Mouse (Mus musculus): ENCODE results near the gene Prr12. TPM values are rescaled to one million over a fixed set of nuclear protein-coding genes. Genes with fewer than 3 reads are reported as not detected.
A peak's percentile ranks its signal among the peaks of the same experiment; 100 is the strongest.

Prr12 gene
- polyA plus RNA-seq, 1 experiment from 2014 or later, result 15.0 TPM

DNA sequence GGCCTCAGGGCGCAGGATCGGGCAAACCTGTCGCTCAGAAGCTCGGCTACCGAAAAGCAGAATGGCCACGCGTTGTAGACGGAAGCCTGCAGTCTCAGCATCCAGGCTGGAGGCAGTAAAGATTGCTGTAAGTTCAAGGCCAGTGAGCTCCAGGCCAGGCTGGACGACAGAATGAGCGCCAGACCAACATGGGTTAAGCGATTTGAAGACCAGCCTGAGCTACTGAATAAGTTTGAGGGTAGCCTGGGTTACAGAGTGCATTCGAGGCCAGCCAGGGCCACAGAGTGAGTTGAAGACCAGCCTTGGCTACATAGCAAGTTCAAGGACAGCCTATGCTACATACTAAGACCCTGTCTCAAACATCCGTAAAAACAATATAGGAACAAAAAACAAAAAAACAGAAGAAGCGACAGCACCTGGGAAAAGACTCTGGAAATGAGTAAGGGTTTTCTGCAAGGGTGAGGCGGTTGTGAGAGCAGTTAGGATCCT lies 54.7 kb downstream of the Prr12 start:
- 4% methylated on average over 15 of the region's 15 CpGs for WGBS
- Histone ChIP-seq H3K9me3 (ENCODE audit: control insufficient read depth, low read length) (no peaks in the 10 kb centered on the region), H3K9ac (ENCODE audit: low read length) (peak overlapping the region; percentile 86), H3K4me3 (ENCODE audit: low read depth, low read length) (peak overlapping the region; percentile 84), H3K4me2 (ENCODE audit: low read length) (peak overlapping the region; percentile 96), H3K27ac (ENCODE audit: low read depth) (peak overlapping the region; percentile 86), H3K27me3 (replicated peaks; ENCODE audit: control insufficient read depth, insufficient read depth, low read length) (no peaks in the 10 kb centered on the region), H3K4me1 (replicated peaks; ENCODE audit: control insufficient read depth, insufficient read depth, low read length) (peaks cover 18% of the 10 kb centered on the region), H3K36me3 (ENCODE audit: control insufficient read depth, insufficient read depth, low read length) (peaks cover 65% of the 10 kb centered on the region)
- DNase-seq (ENCODE audit: low spot score) (no peak), ATAC-seq (replicated peaks; ENCODE audit: low FRiP score, low TSS enrichment, low read depth) (peak; percentile 4; the same call in 1 of the 2 replicates)

DNA sequence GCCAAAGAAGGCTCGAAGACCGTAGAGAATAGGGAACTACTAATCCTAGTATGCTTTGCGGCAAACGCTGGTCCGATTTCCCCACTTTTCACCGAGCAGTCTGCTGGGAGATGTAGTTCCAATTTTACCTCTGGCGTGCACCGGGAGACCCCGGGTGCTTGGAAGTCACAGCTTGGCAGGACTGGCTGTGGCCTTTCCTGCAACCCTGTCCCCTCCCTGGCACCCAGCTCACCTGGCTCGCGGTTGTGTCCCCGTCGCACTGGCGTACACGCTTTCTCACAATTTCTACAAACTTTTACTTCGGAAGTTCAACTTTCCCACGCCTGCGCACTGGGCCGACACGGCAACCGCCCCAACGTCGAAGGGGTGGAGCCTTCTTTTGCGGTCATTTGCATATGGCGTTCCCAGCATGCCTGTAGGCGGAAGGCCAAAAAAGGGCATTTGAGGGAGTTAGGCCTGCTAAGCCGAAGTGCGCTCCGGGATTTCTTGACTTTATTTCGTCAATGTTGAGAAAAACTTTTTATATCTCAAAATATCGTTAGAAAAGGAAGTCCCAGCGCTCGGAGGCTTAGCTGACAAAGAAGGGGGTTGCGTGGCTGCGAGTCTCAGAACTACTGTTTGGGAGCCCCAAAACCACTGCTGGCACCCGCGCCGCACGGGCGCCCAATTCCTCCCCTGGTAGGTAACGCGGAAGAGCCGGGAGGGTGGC lies 55.3 kb downstream of the Prr12 start, which contains the start of gene Irf3:
TSS of gene Irf3 (plus strand) at position 418 of the 709 bp plus-strand sequence.
- H3K36me3 ChIP-seq (ENCODE audit: control insufficient read depth, insufficient read depth, low read length), result peaks cover 63% of the 10 kb centered on the region
- ATAC-seq (replicated peaks; ENCODE audit: low FRiP score, low TSS enrichment, low read depth), result peak; percentile 89

DNA sequence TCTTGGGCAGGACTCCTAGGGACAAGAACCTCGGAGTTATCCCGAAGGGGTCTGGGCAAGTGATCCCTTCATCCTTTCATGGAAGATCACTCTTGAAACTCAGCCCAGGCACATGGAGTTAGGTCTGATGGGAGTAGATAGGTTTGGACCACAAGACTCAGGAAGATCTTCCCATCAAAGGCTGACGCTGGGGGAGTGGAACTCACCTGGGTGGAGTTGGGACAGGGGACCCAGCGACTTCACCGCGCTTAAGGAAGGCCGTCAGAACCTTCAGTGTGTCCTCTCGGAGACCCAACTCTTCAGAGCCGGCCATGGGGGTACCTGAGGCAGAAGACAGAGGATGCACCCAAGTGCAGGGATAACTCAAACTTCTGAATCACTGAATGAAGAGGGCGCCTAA lies 56.0 kb downstream of the Prr12 start:
- ATAC-seq (replicated peaks; ENCODE audit: low FRiP score, low TSS enrichment, low read depth) (no peak), DNase-seq (ENCODE audit: low spot score) (no peak)
- H3K4me2 ChIP-seq (ENCODE audit: low read length), result peak overlapping the region; percentile 96
- peaks cover 18% of the 10 kb centered on the region for H3K4me1 ChIP-seq (replicated peaks; ENCODE audit: control insufficient read depth, insufficient read depth, low read length)
- H3K27ac ChIP-seq (ENCODE audit: low read depth), result peak overlapping the region; percentile 86; the same call in 1 of the 2 replicates
- peaks cover 63% of the 10 kb centered on the region for H3K36me3 ChIP-seq (ENCODE audit: control insufficient read depth, insufficient read depth, low read length)
- 10% methylated on average over 10 of the region's 10 CpGs for WGBS
- H3K9ac ChIP-seq (ENCODE audit: low read length), result peak overlapping the region; percentile 86
- no peaks in the 10 kb centered on the region for H3K9me3 ChIP-seq (ENCODE audit: control insufficient read depth, low read length)
- peak overlapping the region; percentile 84 for H3K4me3 ChIP-seq (ENCODE audit: low read depth, low read length)
- no peaks in the 10 kb centered on the region for H3K27me3 ChIP-seq (replicated peaks; ENCODE audit: control insufficient read depth, insufficient read depth, low read length)

More for the DNA sequence above, 55.3 kb downstream of the Prr12 start, which contains the start of gene Irf3:
- Histone ChIP-seq H3K4me2 (ENCODE audit: low read length) (peak within 1 kb of the TSS; percentile 96), H3K27ac (ENCODE audit: low read depth) (peak within 1 kb of the TSS; percentile 86), H3K27me3 (replicated peaks; ENCODE audit: control insufficient read depth, insufficient read depth, low read length) (no peaks in the 10 kb centered on the region), H3K9ac (ENCODE audit: low read length) (peak within 1 kb of the TSS; percentile 86), H3K4me3 (ENCODE audit: low read depth, low read length) (peak within 1 kb of the TSS; percentile 84), H3K4me1 (replicated peaks; ENCODE audit: control insufficient read depth, insufficient read depth, low read length) (peaks cover 18% of the 10 kb centered on the region), H3K9me3 (ENCODE audit: control insufficient read depth, low read length) (no peaks in the 10 kb centered on the region)
- WGBS, result under 1% methylated on average over 43 of the region's 43 CpGs
- peak; percentile 98 for DNase-seq (ENCODE audit: low spot score)

DNA sequence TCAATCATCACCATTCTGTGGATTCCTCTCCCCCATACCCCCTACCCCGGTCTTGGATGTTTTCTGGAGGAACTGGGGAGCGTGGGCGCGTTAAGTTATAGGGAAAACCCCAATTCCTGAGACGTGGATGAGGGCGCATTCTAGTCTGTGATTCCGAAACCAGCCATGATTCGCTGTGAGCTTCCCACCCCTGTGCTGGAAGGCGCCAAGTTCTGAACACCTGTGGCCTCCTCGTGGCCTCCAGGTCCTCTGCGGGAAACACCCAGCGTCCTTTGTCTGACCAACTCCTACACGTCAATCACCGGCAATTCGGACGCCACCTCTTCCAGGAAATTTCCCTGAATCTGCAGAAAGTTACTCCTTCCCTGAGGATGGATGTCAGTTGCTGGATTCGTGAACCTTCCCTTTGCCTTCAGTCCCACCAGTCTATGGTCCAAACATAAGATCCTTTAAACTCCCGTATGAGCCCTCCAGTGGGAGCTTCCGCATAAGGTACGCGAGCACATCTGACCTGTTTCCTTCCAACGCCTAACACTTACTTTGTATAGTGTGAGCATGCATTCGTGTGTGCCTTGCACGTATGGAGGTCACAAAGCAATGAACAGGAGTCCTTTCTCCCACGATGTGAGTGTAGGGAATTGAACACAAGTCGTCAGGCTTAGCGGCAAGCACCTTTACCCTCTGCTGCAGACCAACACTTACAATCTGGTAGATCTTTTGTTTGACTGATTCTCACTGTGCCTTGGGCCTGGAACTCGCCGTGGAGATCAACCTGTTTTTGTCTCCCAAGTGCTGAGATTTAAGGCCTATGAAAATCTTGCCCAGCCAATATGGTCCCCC lies 65.6 kb downstream of the Prr12 start:
- peak overlapping the region; percentile 80 for H3K9ac ChIP-seq (ENCODE audit: low read length)
- H3K4me3 ChIP-seq (ENCODE audit: low read depth, low read length), result peak overlapping the region; percentile 74
- peak; percentile 34 for ATAC-seq (replicated peaks; ENCODE audit: low FRiP score, low TSS enrichment, low read depth)
- no peaks in the 10 kb centered on the region for H3K9me3 ChIP-seq (ENCODE audit: control insufficient read depth, low read length)
- DNase-seq (ENCODE audit: low spot score), result peak; percentile 91
- WGBS, result under 1% methylated on average over 29 of the region's 29 CpGs
- H3K4me2 ChIP-seq (ENCODE audit: low read length), result peak overlapping the region; percentile 77
- H3K27ac ChIP-seq (ENCODE audit: low read depth), result peak overlapping the region; percentile 84
- peaks cover 22% of the 10 kb centered on the region for H3K4me1 ChIP-seq (replicated peaks; ENCODE audit: control insufficient read depth, insufficient read depth, low read length)
- peaks cover 32% of the 10 kb centered on the region for H3K36me3 ChIP-seq (ENCODE audit: control insufficient read depth, insufficient read depth, low read length)
- H3K27me3 ChIP-seq (replicated peaks; ENCODE audit: control insufficient read depth, insufficient read depth, low read length), result no peaks in the 10 kb centered on the region

DNA sequence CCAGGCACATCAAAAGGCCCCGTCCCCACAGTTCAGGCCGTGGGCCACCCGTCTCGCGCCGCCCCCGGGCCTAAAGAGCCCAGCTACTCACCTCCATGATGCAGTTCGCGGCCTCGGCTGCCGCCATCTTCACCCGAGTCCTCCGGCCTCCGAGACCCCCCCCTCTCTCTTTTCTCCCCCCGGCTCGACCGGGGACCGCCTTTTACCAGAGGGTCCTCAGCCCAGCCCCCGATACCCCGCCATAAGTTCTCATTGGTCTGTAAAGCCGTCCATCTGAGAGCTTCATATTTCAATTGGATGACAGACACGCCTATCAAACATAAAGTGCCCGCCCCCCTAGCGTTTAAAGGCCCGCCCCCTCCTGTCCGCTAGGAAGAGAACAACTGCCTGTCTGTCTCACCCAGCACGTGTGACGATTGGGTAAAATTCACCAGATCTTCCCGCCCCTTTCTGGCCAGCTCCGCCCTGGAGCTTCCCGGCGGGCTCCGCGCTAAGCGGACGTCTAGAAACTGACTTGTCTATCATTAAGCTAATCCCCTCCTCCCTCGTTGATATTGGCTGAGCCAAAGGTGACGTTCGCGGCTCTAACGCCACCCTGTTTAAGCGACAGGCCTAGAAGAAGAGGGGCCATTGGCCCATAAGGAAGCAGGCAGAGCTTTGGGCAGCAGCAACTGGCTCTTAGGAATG lies 66.3 kb downstream of the Prr12 start, which contains the start of gene Prmt1:
TSS of gene Prmt1 (minus strand) at position 377 of the 687 bp plus-strand sequence.
- WGBS, result under 1% methylated on average over 42 of the region's 42 CpGs
- H3K4me3 ChIP-seq (ENCODE audit: low read depth, low read length), result peak within 1 kb of the TSS; percentile 99
- ATAC-seq (replicated peaks; ENCODE audit: low FRiP score, low TSS enrichment, low read depth) (peak; percentile 94), DNase-seq (ENCODE audit: low spot score) (peak; percentile 99)
- H3K4me1 ChIP-seq (replicated peaks; ENCODE audit: control insufficient read depth, insufficient read depth, low read length), result peaks cover 22% of the 10 kb centered on the region
- no peaks in the 10 kb centered on the region for H3K9me3 ChIP-seq (ENCODE audit: control insufficient read depth, low read length)
- peaks cover 32% of the 10 kb centered on the region for H3K36me3 ChIP-seq (ENCODE audit: control insufficient read depth, insufficient read depth, low read length)
- H3K27me3 ChIP-seq (replicated peaks; ENCODE audit: control insufficient read depth, insufficient read depth, low read length), result no peaks in the 10 kb centered on the region
- peak within 1 kb of the TSS; percentile 93 for H3K27ac ChIP-seq (ENCODE audit: low read depth)
- H3K4me2 ChIP-seq (ENCODE audit: low read length), result peak within 1 kb of the TSS; percentile 77
- H3K9ac ChIP-seq (ENCODE audit: low read length), result peak within 1 kb of the TSS; percentile 99

- WGBS, result under 1% methylated on average over 44 of the region's 45 CpGs
- peak overlapping the region; percentile 99 for H3K9ac ChIP-seq (ENCODE audit: low read length)
- H3K27ac ChIP-seq (ENCODE audit: low read depth), result peak overlapping the region; percentile 93
- H3K36me3 ChIP-seq (ENCODE audit: control insufficient read depth, insufficient read depth, low read length), result peaks cover 32% of the 10 kb centered on the region
- H3K4me2 ChIP-seq (ENCODE audit: low read length), result peak overlapping the region; percentile 68
- H3K4me3 ChIP-seq (ENCODE audit: low read depth, low read length), result peak overlapping the region; percentile 99
- H3K4me1 ChIP-seq (replicated peaks; ENCODE audit: control insufficient read depth, insufficient read depth, low read length), result peaks cover 22% of the 10 kb centered on the region
- ATAC-seq (replicated peaks; ENCODE audit: low FRiP score, low TSS enrichment, low read depth) (peak; percentile 11), DNase-seq (ENCODE audit: low spot score) (peak; percentile 86)
- H3K27me3 ChIP-seq (replicated peaks; ENCODE audit: control insufficient read depth, insufficient read depth, low read length), result no peaks in the 10 kb centered on the region
- H3K9me3 ChIP-seq (ENCODE audit: control insufficient read depth, low read length), result no peaks in the 10 kb centered on the region
Measured at GRCm38 (mm10) chr7:44985595-44986191, 67.0 kb downstream of the Prr12 start.

GRCm38 (mm10) chr7:44984833-44985164 lies 67.9 kb downstream of the Prr12 start:
- no peaks in the 10 kb centered on the region for H3K9me3 ChIP-seq (ENCODE audit: control insufficient read depth, low read length)
- WGBS, result 28% methylated on average over 3 of the region's 3 CpGs
- H3K36me3 ChIP-seq (ENCODE audit: control insufficient read depth, insufficient read depth, low read length), result peaks cover 32% of the 10 kb centered on the region
- peak overlapping the region; percentile 68 for H3K4me2 ChIP-seq (ENCODE audit: low read length)
- ATAC-seq (replicated peaks; ENCODE audit: low FRiP score, low TSS enrichment, low read depth) (no peak), DNase-seq (ENCODE audit: low spot score) (no peak)
- H3K27ac ChIP-seq (ENCODE audit: low read depth), result no peak overlapping the region
- H3K9ac ChIP-seq (ENCODE audit: low read length), result no peak overlapping the region; the same call in 1 of the 2 replicates
- peaks cover 22% of the 10 kb centered on the region for H3K4me1 ChIP-seq (replicated peaks; ENCODE audit: control insufficient read depth, insufficient read depth, low read length)
- H3K27me3 ChIP-seq (replicated peaks; ENCODE audit: control insufficient read depth, insufficient read depth, low read length), result no peaks in the 10 kb centered on the region
- H3K4me3 ChIP-seq (ENCODE audit: low read depth, low read length), result peak overlapping the region; percentile 99

Measured in intestine, embryonic 14.5 days (tissue).